Mouse (Mus musculus): Measurements from ENCODE around the gene Rab11fip5.

The Rab11fip5 gene

GRCm38 (mm10) chr6:85373066-85373860 lies 1.2 kb downstream of the Rab11fip5 start:
- DNase-seq (ENCODE audit: extremely low read depth, low read depth): no peak

- DNase-seq (ENCODE audit: extremely low read depth, low read depth): no peak
These were observed 1.9 kb downstream of the Rab11fip5 start for GRCm38 (mm10) chr6:85372496-85372895.

GRCm38 (mm10) chr6:85371859-85372405 lies 2.5 kb downstream of the Rab11fip5 start:
- no peak for DNase-seq (ENCODE audit: extremely low read depth, low read depth)

GRCm38 (mm10) chr6:85370666-85371430 lies 3.6 kb downstream of the Rab11fip5 start:
- DNase-seq (ENCODE audit: extremely low read depth, low read depth): no peak

- DNase-seq (ENCODE audit: extremely low read depth, low read depth): no peak
These were observed 4.4 kb downstream of the Rab11fip5 start for GRCm38 (mm10) chr6:85370041-85370440.

GRCm38 (mm10) chr6:85369181-85369860 lies 5.1 kb downstream of the Rab11fip5 start:
- DNase-seq (ENCODE audit: extremely low read depth, low read depth): no peak

- DNase-seq (ENCODE audit: extremely low read depth, low read depth): no peak
These were observed 5.7 kb downstream of the Rab11fip5 start for GRCm38 (mm10) chr6:85368722-85369121.

- DNase-seq (ENCODE audit: extremely low read depth, low read depth): no peak
These were observed 6.3 kb downstream of the Rab11fip5 start for GRCm38 (mm10) chr6:85368166-85368565.

GRCm38 (mm10) chr6:85366387-85366786 lies 8.0 kb downstream of the Rab11fip5 start:
- no peak for DNase-seq (ENCODE audit: extremely low read depth, low read depth)

GRCm38 (mm10) chr6:85364439-85364838 lies 10.0 kb downstream of the Rab11fip5 start:
- DNase-seq (ENCODE audit: extremely low read depth, low read depth): no peak

GRCm38 (mm10) chr6:85363906-85364260 lies 10.6 kb downstream of the Rab11fip5 start:
- no peak for DNase-seq (ENCODE audit: extremely low read depth, low read depth)

GRCm38 (mm10) chr6:85363231-85363905 lies 11.1 kb downstream of the Rab11fip5 start:
- DNase-seq (ENCODE audit: extremely low read depth, low read depth): no peak

- DNase-seq (ENCODE audit: extremely low read depth, low read depth): no peak
These were observed 11.8 kb downstream of the Rab11fip5 start for GRCm38 (mm10) chr6:85362610-85363009.

GRCm38 (mm10) chr6:85360311-85360710 lies 14.1 kb downstream of the Rab11fip5 start:
- no peak for DNase-seq (ENCODE audit: extremely low read depth, low read depth)

GRCm38 (mm10) chr6:85358877-85359276 lies 15.6 kb downstream of the Rab11fip5 start:
- DNase-seq (ENCODE audit: extremely low read depth, low read depth): no peak

- no peak for DNase-seq (ENCODE audit: extremely low read depth, low read depth)
These were observed 17.6 kb downstream of the Rab11fip5 start for GRCm38 (mm10) chr6:85356682-85357465.

- DNase-seq (ENCODE audit: extremely low read depth, low read depth): no peak
These were observed 18.7 kb downstream of the Rab11fip5 start for GRCm38 (mm10) chr6:85355753-85356152.

GRCm38 (mm10) chr6:85354709-85355108 lies 19.7 kb downstream of the Rab11fip5 start:
- no peak for DNase-seq (ENCODE audit: extremely low read depth, low read depth)

- DNase-seq (ENCODE audit: extremely low read depth, low read depth): no peak
These were observed 20.7 kb downstream of the Rab11fip5 start for GRCm38 (mm10) chr6:85353706-85354105.

GRCm38 (mm10) chr6:85350157-85350556 lies 24.3 kb downstream of the Rab11fip5 start:
- DNase-seq (ENCODE audit: extremely low read depth, low read depth): no peak

All from MEL-GATA-1-ER (cell line).